Mouse (Mus musculus): ENCODE data around the gene Rnf130. TPM values are rescaled to one million over a fixed set of nuclear protein-coding genes. Genes with fewer than 3 reads are reported as not detected.

Gene Rnf130
- polyA plus RNA-seq, 2 experiments = 16.0 to 36.3 TPM

DNA sequence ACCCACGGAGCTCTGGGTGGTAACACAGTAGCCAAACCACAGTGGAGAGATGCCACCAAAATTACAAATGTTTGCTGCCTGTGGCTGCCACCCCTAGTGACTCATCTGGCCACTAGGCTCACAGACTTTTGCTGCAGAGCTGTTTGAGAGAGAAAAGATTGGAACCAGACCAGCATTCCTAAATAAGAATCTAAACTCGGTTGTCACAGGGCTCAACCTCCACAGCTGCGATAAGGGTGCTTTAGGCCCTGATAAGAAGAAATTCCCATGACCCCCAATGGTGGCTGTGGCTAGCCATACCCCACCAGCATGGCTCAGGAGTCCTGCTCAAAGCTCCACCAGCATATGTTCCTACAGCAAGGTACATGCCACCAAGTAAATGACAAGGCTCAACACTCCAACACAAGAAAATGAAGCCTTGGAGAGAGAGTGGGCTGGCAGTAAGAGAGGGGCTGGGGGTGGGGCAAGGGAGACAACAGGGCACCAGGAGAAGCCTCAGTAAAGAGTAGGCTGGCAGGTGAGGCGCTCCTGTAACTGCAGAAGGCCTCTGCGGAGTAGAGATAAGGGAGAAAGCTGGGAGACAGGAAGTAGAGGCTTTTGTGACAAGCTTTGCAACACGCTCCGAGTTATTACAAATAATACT lies 43.7 kb upstream of the Rnf130 start:
- DNase-seq (ENCODE audit: low read depth in 3 of 3, low spot score in 3 of 3) (peak; percentile 64 to 69 (median 64)), ATAC-seq (ENCODE audit: insufficient read depth) (peak; percentile 82)
- Histone ChIP-seq H3K9ac (replicated peaks) (peak overlapping the region; percentile 52), H3K27me3 (ENCODE audit: control insufficient read depth, insufficient read depth, low read length) (no peaks in the 10 kb centered on the region), H3K36me3 (replicated peaks; ENCODE audit: control insufficient read depth, insufficient read depth, low read depth) (no peaks in the 10 kb centered on the region), H3K4me3 (ENCODE audit: insufficient read depth in 1 of 2, low read depth in 2 of 2, low read length in 2 of 2) (no peak overlapping the region), H3K9me3 (ENCODE audit: control insufficient read depth, low read length) (no peaks in the 10 kb centered on the region), H3K4me2 (ENCODE audit: low read depth) (peak overlapping the region; percentile 57), H3K4me1 (replicated peaks; ENCODE audit: control insufficient read depth in 2 of 2, insufficient read depth in 2 of 2, low read length in 1 of 2) (peaks cover 51 to 55% of the 10 kb centered on the region in 2 experiments), H3K27ac (peak overlapping the region; percentile 83)
- WGBS (ENCODE audit: insufficient replicate concordance) = 5% methylated on average over 7 of the region's 7 CpGs
- TF ChIP-seq EP300 (IDR thresholded peaks at IDR 0.05; ENCODE audit: low read depth) (peak; percentile 82), CTCF (IDR thresholded peaks at IDR 0.05; ENCODE audit: low read depth) (peak; percentile 34)

DNA sequence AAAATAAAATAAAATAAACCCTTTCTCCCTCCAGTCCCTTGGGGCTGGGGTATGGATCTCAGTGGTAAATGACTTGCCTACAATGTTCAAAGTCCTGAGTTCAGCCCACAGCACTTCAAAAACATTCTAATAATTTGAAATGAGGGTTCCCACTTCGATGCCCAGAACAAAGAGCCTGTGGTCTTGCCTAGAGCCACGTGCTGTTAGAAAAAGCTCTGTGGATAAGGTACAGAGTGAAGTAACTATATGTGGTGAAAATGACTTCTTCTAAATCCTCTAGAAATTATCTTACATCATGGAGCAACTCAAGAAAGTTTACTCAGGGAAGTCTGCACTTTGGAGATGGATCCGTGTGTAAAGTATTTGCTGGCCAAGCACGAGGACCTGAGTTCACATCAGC lies 43.1 kb upstream of the Rnf130 start:
- no peak for DNase-seq (ENCODE audit: low read depth in 3 of 3, low spot score in 3 of 3)
- Histone ChIP-seq H3K27ac (peak overlapping the region; percentile 83), H3K9me3 (ENCODE audit: control insufficient read depth, low read length) (no peaks in the 10 kb centered on the region), H3K4me1 (replicated peaks; ENCODE audit: control insufficient read depth in 2 of 2, insufficient read depth in 2 of 2, low read length in 1 of 2) (peaks cover 51 to 55% of the 10 kb centered on the region in 2 experiments), H3K4me2 (ENCODE audit: low read depth) (peak overlapping the region; percentile 57), H3K27me3 (ENCODE audit: control insufficient read depth, insufficient read depth, low read length) (no peaks in the 10 kb centered on the region), H3K4me3 (ENCODE audit: insufficient read depth in 1 of 2, low read depth in 2 of 2, low read length in 2 of 2) (no peak overlapping the region), H3K36me3 (replicated peaks; ENCODE audit: control insufficient read depth, insufficient read depth, low read depth) (no peaks in the 10 kb centered on the region), H3K9ac (replicated peaks) (peak overlapping the region; percentile 49; the same call in 1 of the 2 replicates)
- TF ChIP-seq CTCF (IDR thresholded peaks at IDR 0.05; ENCODE audit: low read depth) (no peak), EP300 (IDR thresholded peaks at IDR 0.05; ENCODE audit: low read depth) (no peak)
- no peak for ATAC-seq (ENCODE audit: insufficient read depth)
- WGBS (ENCODE audit: insufficient replicate concordance) = 29% methylated on average over 4 of the region's 4 CpGs

DNA sequence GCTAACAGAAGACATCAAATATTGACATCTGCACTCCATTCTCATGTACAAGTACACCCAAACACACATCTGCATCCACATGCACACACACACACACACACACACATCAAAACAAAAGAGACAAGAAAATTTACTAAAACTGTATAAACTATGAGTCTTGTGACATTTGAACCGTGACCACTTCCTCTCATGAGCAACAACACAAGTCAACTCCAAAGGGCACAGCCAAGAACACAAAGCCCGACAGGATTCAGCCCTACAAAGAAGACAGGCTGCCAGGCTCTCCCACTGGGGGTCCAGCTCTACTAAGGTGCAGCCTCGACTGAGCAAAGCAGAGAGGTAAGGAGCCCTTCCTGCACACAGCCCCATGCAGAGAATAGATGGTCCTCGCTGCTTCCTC lies 42.3 kb upstream of the Rnf130 start:
- no peak for DNase-seq (ENCODE audit: low read depth in 3 of 3, low spot score in 3 of 3)
- Histone ChIP-seq H3K4me1 (replicated peaks; ENCODE audit: control insufficient read depth in 2 of 2, insufficient read depth in 2 of 2, low read length in 1 of 2) (peaks cover 51 to 55% of the 10 kb centered on the region in 2 experiments), H3K36me3 (replicated peaks; ENCODE audit: control insufficient read depth, insufficient read depth, low read depth) (no peaks in the 10 kb centered on the region), H3K27ac (peak overlapping the region; percentile 19; the same call in 1 of the 2 replicates), H3K4me2 (ENCODE audit: low read depth) (no peak overlapping the region), H3K9me3 (ENCODE audit: control insufficient read depth, low read length) (no peaks in the 10 kb centered on the region), H3K4me3 (ENCODE audit: insufficient read depth in 1 of 2, low read depth in 2 of 2, low read length in 2 of 2) (no peak overlapping the region), H3K9ac (replicated peaks) (no peak overlapping the region; the same call in 1 of the 2 replicates), H3K27me3 (ENCODE audit: control insufficient read depth, insufficient read depth, low read length) (no peaks in the 10 kb centered on the region)
- ATAC-seq (ENCODE audit: insufficient read depth) = no peak
- TF ChIP-seq CTCF (IDR thresholded peaks at IDR 0.05; ENCODE audit: low read depth) = no peak
- no peak for TF ChIP-seq EP300 (IDR thresholded peaks at IDR 0.05; ENCODE audit: low read depth)
- WGBS (ENCODE audit: insufficient replicate concordance) = 34% methylated on average over 4 of the region's 4 CpGs

DNA sequence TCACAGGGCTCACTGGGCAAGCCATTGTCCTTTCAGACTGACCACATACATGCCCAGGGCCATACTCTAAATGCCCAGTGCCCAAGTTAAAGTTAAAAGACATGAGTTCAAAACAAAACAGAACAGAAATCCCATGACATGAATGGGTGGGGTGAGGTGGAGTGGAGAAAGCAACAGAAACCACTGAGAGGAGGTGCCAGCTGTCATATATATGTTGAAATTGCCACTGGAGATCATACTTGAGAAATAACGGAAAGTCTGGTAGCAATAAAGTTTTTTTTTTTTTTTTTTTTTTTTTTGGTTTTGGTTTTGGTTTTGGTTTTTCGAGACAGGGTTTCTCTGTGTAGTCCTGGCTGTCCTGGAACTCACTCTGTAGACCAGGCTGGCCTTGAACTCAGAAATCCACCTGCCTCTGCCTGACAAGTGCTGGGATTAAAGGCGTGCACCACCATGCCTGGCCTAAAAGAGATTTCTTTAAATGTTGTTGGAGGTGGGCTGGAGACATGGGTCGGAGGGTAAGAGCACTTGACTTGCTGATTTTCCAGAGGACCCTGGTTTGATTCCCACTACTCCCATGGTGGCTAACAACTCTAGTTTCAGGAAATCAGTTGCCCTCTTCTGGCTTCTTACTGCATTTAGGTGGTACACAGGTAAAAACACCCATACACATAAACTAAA lies 41.1 kb upstream of the Rnf130 start:
- Histone ChIP-seq H3K27me3 (ENCODE audit: control insufficient read depth, insufficient read depth, low read length) (no peaks in the 10 kb centered on the region), H3K9ac (replicated peaks) (no peak overlapping the region), H3K9me3 (ENCODE audit: control insufficient read depth, low read length) (no peaks in the 10 kb centered on the region), H3K4me1 (replicated peaks; ENCODE audit: control insufficient read depth in 2 of 2, insufficient read depth in 2 of 2, low read length in 1 of 2) (peaks cover 51 to 55% of the 10 kb centered on the region in 2 experiments), H3K27ac (peak overlapping the region; percentile 70), H3K4me3 (ENCODE audit: insufficient read depth in 1 of 2, low read depth in 2 of 2, low read length in 2 of 2) (no peak overlapping the region), H3K4me2 (ENCODE audit: low read depth) (peak overlapping the region; percentile 26; the same call in 1 of the 2 replicates), H3K36me3 (replicated peaks; ENCODE audit: control insufficient read depth, insufficient read depth, low read depth) (no peaks in the 10 kb centered on the region)
- TF ChIP-seq EP300 (IDR thresholded peaks at IDR 0.05; ENCODE audit: low read depth) (no peak), CTCF (IDR thresholded peaks at IDR 0.05; ENCODE audit: low read depth) (no peak)
- DNase-seq (ENCODE audit: low read depth in 3 of 3, low spot score in 3 of 3) = no peak
- no peak for ATAC-seq (ENCODE audit: insufficient read depth)
- WGBS (ENCODE audit: insufficient replicate concordance) = 44% methylated on average over 4 of the region's 4 CpGs

DNA sequence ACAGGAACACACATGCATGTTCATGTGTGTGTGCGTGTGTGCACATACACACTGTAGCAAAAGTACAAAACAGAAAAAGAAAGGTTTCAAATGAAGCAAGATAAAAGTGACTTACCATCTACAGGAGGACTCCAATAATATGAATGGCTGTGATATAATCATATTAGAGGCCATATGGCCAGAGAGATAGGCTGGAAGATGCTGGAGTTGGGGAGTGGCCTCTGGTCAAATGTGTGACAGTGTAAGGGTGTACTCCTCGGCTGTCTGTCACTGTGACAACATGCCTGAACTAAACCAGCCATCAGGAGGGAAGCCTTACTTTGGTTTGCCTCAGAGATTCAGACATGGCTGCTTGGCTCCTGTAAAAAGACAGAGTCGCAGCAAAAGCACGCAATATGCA lies 40.1 kb upstream of the Rnf130 start:
- ATAC-seq (ENCODE audit: insufficient read depth) = peak; percentile 78
- Histone ChIP-seq H3K27ac (peak overlapping the region; percentile 70), H3K27me3 (ENCODE audit: control insufficient read depth, insufficient read depth, low read length) (no peaks in the 10 kb centered on the region), H3K4me3 (ENCODE audit: insufficient read depth in 1 of 2, low read depth in 2 of 2, low read length in 2 of 2) (peak overlapping the region in 1 of 2 experiments; percentile 6; a peak in 1 of 4 replicates), H3K36me3 (replicated peaks; ENCODE audit: control insufficient read depth, insufficient read depth, low read depth) (no peaks in the 10 kb centered on the region), H3K4me2 (ENCODE audit: low read depth) (peak overlapping the region; percentile 23), H3K9ac (replicated peaks) (no peak overlapping the region), H3K9me3 (ENCODE audit: control insufficient read depth, low read length) (no peaks in the 10 kb centered on the region), H3K4me1 (replicated peaks; ENCODE audit: control insufficient read depth in 2 of 2, insufficient read depth in 2 of 2, low read length in 1 of 2) (peaks cover 51 to 55% of the 10 kb centered on the region in 2 experiments)
- peak; percentile 73 to 86 (median 80) for DNase-seq (ENCODE audit: low read depth in 3 of 3, low spot score in 3 of 3)
- TF ChIP-seq EP300 (IDR thresholded peaks at IDR 0.05; ENCODE audit: low read depth) (peak; percentile 83), CTCF (IDR thresholded peaks at IDR 0.05; ENCODE audit: low read depth) (no peak)
- WGBS (ENCODE audit: insufficient replicate concordance) = 48% methylated on average over 4 of the region's 4 CpGs

All from liver, embryonic 14.5 days (tissue).